Mouse (Mus musculus): Measurements from ENCODE around the gene Tnrc6b. TPM values are rescaled to one million over a fixed set of nuclear protein-coding genes. Genes with fewer than 3 reads are reported as not detected.

Tnrc6b gene
- total and polyA plus RNA-seq, 2 experiments, result 7.3 to 18.2 TPM

GRCm38 (mm10) chr15:80799074-80799633, 88.0 kb downstream of the Tnrc6b start:
- peak overlapping the region; percentile 72 for H3K9ac ChIP-seq (ENCODE audit: low read depth, low read length)
- DNase-seq (ENCODE audit: extremely low read depth, low read depth, low spot score), result peak; percentile 51
- peaks cover 11% of the 10 kb centered on the region; the same call in 1 of the 2 replicates for H3K79me2 ChIP-seq (ENCODE audit: control insufficient read depth, insufficient read depth, low read length)
- H3K4me1 ChIP-seq (ENCODE audit: control insufficient read depth, insufficient read depth, low read length), result peaks cover 7% of the 10 kb centered on the region; the same call in 1 of the 2 replicates
- WGBS, result 1% methylated on average over 10 of the region's 10 CpGs
- TF ChIP-seq POLR2A (IDR thresholded peaks at IDR 0.05; ENCODE audit: extremely low read depth, insufficient read depth, low read length) (no peak), CTCF (IDR thresholded peaks at IDR 0.05; ENCODE audit: low read depth, low read length) (no peak)
- no peaks in the 10 kb centered on the region for H3K36me3 ChIP-seq (ENCODE audit: control insufficient read depth, insufficient read depth, low read length)
- H3K4me3 ChIP-seq (ENCODE audit: insufficient read depth, low read depth, low read length), result peak overlapping the region; percentile 63
- H3K27ac ChIP-seq (replicated peaks; ENCODE audit: insufficient read depth, low read depth, low read length), result peak overlapping the region; percentile 38
- H3K27me3 ChIP-seq (ENCODE audit: control insufficient read depth, insufficient read depth, low read length), result no peaks in the 10 kb centered on the region

GRCm38 (mm10) chr15:80799634-80800137, 88.6 kb downstream of the Tnrc6b start:
- Histone ChIP-seq H3K79me2 (ENCODE audit: control insufficient read depth, insufficient read depth, low read length) (peaks cover 15% of the 10 kb centered on the region; the same call in 1 of the 2 replicates), H3K9ac (ENCODE audit: low read depth, low read length) (peak overlapping the region; percentile 41; the same call in 1 of the 2 replicates), H3K27ac (replicated peaks; ENCODE audit: insufficient read depth, low read depth, low read length) (no peak overlapping the region), H3K4me1 (ENCODE audit: control insufficient read depth, insufficient read depth, low read length) (peaks cover 7% of the 10 kb centered on the region; the same call in 1 of the 2 replicates), H3K4me3 (ENCODE audit: insufficient read depth, low read depth, low read length) (peak overlapping the region; percentile 63; the same call in 1 of the 2 replicates), H3K36me3 (ENCODE audit: control insufficient read depth, insufficient read depth, low read length) (no peaks in the 10 kb centered on the region), H3K27me3 (ENCODE audit: control insufficient read depth, insufficient read depth, low read length) (no peaks in the 10 kb centered on the region)
- DNase-seq (ENCODE audit: extremely low read depth, low read depth, low spot score), result peak; percentile 26
- no peak for TF ChIP-seq POLR2A (IDR thresholded peaks at IDR 0.05; ENCODE audit: extremely low read depth, insufficient read depth, low read length)
- no peak for TF ChIP-seq CTCF (IDR thresholded peaks at IDR 0.05; ENCODE audit: low read depth, low read length)
- under 1% methylated on average over 10 of the region's 10 CpGs for WGBS

- WGBS, result 53% methylated on average over 3 of the region's 3 CpGs
- peaks cover 7% of the 10 kb centered on the region; the same call in 1 of the 2 replicates for H3K4me1 ChIP-seq (ENCODE audit: control insufficient read depth, insufficient read depth, low read length)
- no peaks in the 10 kb centered on the region for H3K36me3 ChIP-seq (ENCODE audit: control insufficient read depth, insufficient read depth, low read length)
- H3K9ac ChIP-seq (ENCODE audit: low read depth, low read length), result no peak overlapping the region
- no peak overlapping the region for H3K27ac ChIP-seq (replicated peaks; ENCODE audit: insufficient read depth, low read depth, low read length)
- H3K4me3 ChIP-seq (ENCODE audit: insufficient read depth, low read depth, low read length), result 0 out of 2 replicates have a peak overlapping the region, but pooled peaks have one; percentile 63
- no peak for DNase-seq (ENCODE audit: extremely low read depth, low read depth, low spot score)
- H3K79me2 ChIP-seq (ENCODE audit: control insufficient read depth, insufficient read depth, low read length), result peaks cover 16% of the 10 kb centered on the region; the same call in 1 of the 2 replicates
- H3K27me3 ChIP-seq (ENCODE audit: control insufficient read depth, insufficient read depth, low read length), result no peaks in the 10 kb centered on the region
- TF ChIP-seq POLR2A (IDR thresholded peaks at IDR 0.05; ENCODE audit: extremely low read depth, insufficient read depth, low read length), result no peak
- TF ChIP-seq CTCF (IDR thresholded peaks at IDR 0.05; ENCODE audit: low read depth, low read length), result no peak
These were observed 89.1 kb downstream of the Tnrc6b start for GRCm38 (mm10) chr15:80800201-80800600.

GRCm38 (mm10) chr15:80800765-80801164, 89.7 kb downstream of the Tnrc6b start:
- no peak overlapping the region for H3K4me3 ChIP-seq (ENCODE audit: insufficient read depth, low read depth, low read length)
- WGBS, result 38% methylated on average over 4 of the region's 4 CpGs
- H3K27me3 ChIP-seq (ENCODE audit: control insufficient read depth, insufficient read depth, low read length), result no peaks in the 10 kb centered on the region
- no peak overlapping the region for H3K9ac ChIP-seq (ENCODE audit: low read depth, low read length)
- H3K36me3 ChIP-seq (ENCODE audit: control insufficient read depth, insufficient read depth, low read length), result no peaks in the 10 kb centered on the region
- peaks cover 7% of the 10 kb centered on the region; the same call in 1 of the 2 replicates for H3K4me1 ChIP-seq (ENCODE audit: control insufficient read depth, insufficient read depth, low read length)
- H3K27ac ChIP-seq (replicated peaks; ENCODE audit: insufficient read depth, low read depth, low read length), result no peak overlapping the region
- peaks cover 16% of the 10 kb centered on the region; the same call in 1 of the 2 replicates for H3K79me2 ChIP-seq (ENCODE audit: control insufficient read depth, insufficient read depth, low read length)
- DNase-seq (ENCODE audit: extremely low read depth, low read depth, low spot score), result peak; percentile 15
- no peak for TF ChIP-seq CTCF (IDR thresholded peaks at IDR 0.05; ENCODE audit: low read depth, low read length)
- no peak for TF ChIP-seq POLR2A (IDR thresholded peaks at IDR 0.05; ENCODE audit: extremely low read depth, insufficient read depth, low read length)

GRCm38 (mm10) chr15:80801597-80801996, 90.5 kb downstream of the Tnrc6b start:
- peaks cover 22% of the 10 kb centered on the region; the same call in 1 of the 2 replicates for H3K79me2 ChIP-seq (ENCODE audit: control insufficient read depth, insufficient read depth, low read length)
- WGBS, result 50% methylated on average over 1 of the region's 1 CpGs
- H3K4me1 ChIP-seq (ENCODE audit: control insufficient read depth, insufficient read depth, low read length), result peaks cover 12% of the 10 kb centered on the region
- TF ChIP-seq POLR2A (IDR thresholded peaks at IDR 0.05; ENCODE audit: extremely low read depth, insufficient read depth, low read length), result no peak
- no peak for TF ChIP-seq CTCF (IDR thresholded peaks at IDR 0.05; ENCODE audit: low read depth, low read length)
- DNase-seq (ENCODE audit: extremely low read depth, low read depth, low spot score), result no peak
- no peak overlapping the region for H3K9ac ChIP-seq (ENCODE audit: low read depth, low read length)
- no peak overlapping the region for H3K27ac ChIP-seq (replicated peaks; ENCODE audit: insufficient read depth, low read depth, low read length)
- no peaks in the 10 kb centered on the region for H3K27me3 ChIP-seq (ENCODE audit: control insufficient read depth, insufficient read depth, low read length)
- no peaks in the 10 kb centered on the region for H3K36me3 ChIP-seq (ENCODE audit: control insufficient read depth, insufficient read depth, low read length)
- no peak overlapping the region for H3K4me3 ChIP-seq (ENCODE audit: insufficient read depth, low read depth, low read length)

GRCm38 (mm10) chr15:80807162-80807561, 96.0 kb downstream of the Tnrc6b start:
- Histone ChIP-seq H3K27ac (replicated peaks; ENCODE audit: insufficient read depth, low read depth, low read length) (peak overlapping the region; percentile 68), H3K4me1 (ENCODE audit: control insufficient read depth, insufficient read depth, low read length) (peaks cover 17% of the 10 kb centered on the region), H3K4me3 (ENCODE audit: insufficient read depth, low read depth, low read length) (no peak overlapping the region), H3K9ac (ENCODE audit: low read depth, low read length) (no peak overlapping the region), H3K36me3 (ENCODE audit: control insufficient read depth, insufficient read depth, low read length) (no peaks in the 10 kb centered on the region), H3K27me3 (ENCODE audit: control insufficient read depth, insufficient read depth, low read length) (no peaks in the 10 kb centered on the region), H3K79me2 (ENCODE audit: control insufficient read depth, insufficient read depth, low read length) (peaks cover 44% of the 10 kb centered on the region)
- TF ChIP-seq CTCF (IDR thresholded peaks at IDR 0.05; ENCODE audit: low read depth, low read length) (no peak), POLR2A (IDR thresholded peaks at IDR 0.05; ENCODE audit: extremely low read depth, insufficient read depth, low read length) (no peak)
- WGBS, result 10% methylated on average over 5 of the region's 5 CpGs
- peak; percentile 69 for DNase-seq (ENCODE audit: extremely low read depth, low read depth, low spot score)
